In genomic region chr3:131108094-131108653, GRCm38 (mm10) we compare ENCODE assay signal across 10 mouse cellular contexts. TPM values are rescaled to one million over a fixed set of nuclear protein-coding genes. Genes with fewer than 3 reads are reported as not detected.
DNase-seq lines count a peak whose midpoint lies in the region; ATAC-seq lines count a peak whose summit lies in the region.
"Had no signal": no experiment of that assay in that cellular context is flagged by ENCODE, and none has a peak within 500 bp of the region (broad histone marks: within the 10 kb centered on the region; RNA-seq: fewer than 3 reads in every experiment).

No protein-coding gene starts in this region.

- H3K9me3 ChIP-seq in intestine, embryonic 14.5 days (ENCODE audit: control insufficient read depth, low read length): no peaks in the 10 kb centered on the region
- H3K9me3 ChIP-seq in intestine, embryonic 16.5 days (ENCODE audit: control insufficient read depth, low read length): no peaks in the 10 kb centered on the region
- no peaks in the 10 kb centered on the region for H3K9me3 ChIP-seq in embryonic facial prominence, embryonic 10.5 days
- H3K9me3 ChIP-seq in forebrain, embryonic 13.5 days (replicated peaks): no peaks in the 10 kb centered on the region
- H3K9me3 ChIP-seq in midbrain, embryonic 13.5 days: no peaks in the 10 kb centered on the region

- peaks cover 97% of the 10 kb centered on the region for H3K27me3 ChIP-seq in intestine, embryonic 14.5 days (replicated peaks; ENCODE audit: control insufficient read depth, insufficient read depth, low read length)
- H3K27me3 ChIP-seq in intestine, embryonic 16.5 days (replicated peaks; ENCODE audit: control insufficient read depth, insufficient read depth, low read length): peaks cover 86% of the 10 kb centered on the region
- peaks cover 67% of the 10 kb centered on the region for H3K27me3 ChIP-seq in embryonic facial prominence, embryonic 10.5 days (replicated peaks; ENCODE audit: low read depth, poor library complexity, severe bottlenecking)
- H3K27me3 ChIP-seq in forebrain, embryonic 13.5 days: peaks cover 60% of the 10 kb centered on the region
- peaks cover 39% of the 10 kb centered on the region for H3K27me3 ChIP-seq in midbrain, embryonic 13.5 days

- H3K27ac ChIP-seq in intestine, embryonic 14.5 days (ENCODE audit: low read depth): no peak overlapping the region
- H3K27ac ChIP-seq in intestine, embryonic 16.5 days (ENCODE audit: low read length): no peak overlapping the region
- H3K27ac ChIP-seq in embryonic facial prominence, embryonic 10.5 days (replicated peaks): no peak overlapping the region
- no peak overlapping the region for H3K27ac ChIP-seq in forebrain, embryonic 13.5 days
- H3K27ac ChIP-seq in midbrain, embryonic 13.5 days: peak overlapping the region; percentile 84

- no peak for ATAC-seq in intestine, embryonic 14.5 days (replicated peaks; ENCODE audit: low FRiP score, low TSS enrichment, low read depth)
- ATAC-seq in intestine, embryonic 16.5 days: no peak
- no peak for ATAC-seq in forebrain, embryonic 13.5 days
- no peak for ATAC-seq in midbrain, embryonic 13.5 days
- ATAC-seq: lung, postnatal 0 days had no signal

- no peaks in the 10 kb centered on the region for H3K36me3 ChIP-seq in intestine, embryonic 14.5 days (ENCODE audit: control insufficient read depth, insufficient read depth, low read length)
- H3K36me3 ChIP-seq in intestine, embryonic 16.5 days (ENCODE audit: control insufficient read depth, insufficient read depth, low read length): no peaks in the 10 kb centered on the region
- H3K36me3 ChIP-seq in embryonic facial prominence, embryonic 10.5 days (replicated peaks): no peaks in the 10 kb centered on the region
- H3K36me3 ChIP-seq in forebrain, embryonic 13.5 days (ENCODE audit: poor library complexity, severe bottlenecking): no peaks in the 10 kb centered on the region
- no peaks in the 10 kb centered on the region for H3K36me3 ChIP-seq in midbrain, embryonic 13.5 days

- WGBS in intestine, embryonic 14.5 days: 3% methylated on average over 9 of the region's 9 CpGs
- 3% methylated on average over 9 of the region's 9 CpGs for WGBS in intestine, embryonic 16.5 days
- under 1% methylated on average over 9 of the region's 9 CpGs for WGBS in embryonic facial prominence, embryonic 10.5 days
- WGBS in forebrain, embryonic 13.5 days: 1% methylated on average over 9 of the region's 9 CpGs
- 1% methylated on average over 9 of the region's 9 CpGs for WGBS in midbrain, embryonic 13.5 days

- DNase-seq in intestine, embryonic 14.5 days (ENCODE audit: low spot score): peak; percentile 64
- no peak for DNase-seq in embryonic facial prominence, embryonic 10.5 days (ENCODE audit: low spot score)
- DNase-seq in natural killer cell, adult 2 months (ENCODE audit: low spot score in 2 of 2): no peak
- DNase-seq in gastrocnemius, postnatal 25 days: no peak
- DNase-seq: cerebellum, adult 18-20 months had no signal

- no peak overlapping the region for H3K4me2 ChIP-seq in intestine, embryonic 14.5 days (ENCODE audit: low read length)
- no peak overlapping the region for H3K4me2 ChIP-seq in intestine, embryonic 16.5 days (ENCODE audit: low read depth, low read length)
- H3K4me2 ChIP-seq in forebrain, embryonic 13.5 days: peak overlapping the region; percentile 76
- H3K4me2 ChIP-seq in midbrain, embryonic 13.5 days (replicated peaks): peak overlapping the region; percentile 65

- peaks cover 27% of the 10 kb centered on the region for H3K4me1 ChIP-seq in intestine, embryonic 14.5 days (replicated peaks; ENCODE audit: control insufficient read depth, insufficient read depth, low read length)
- peaks cover 34% of the 10 kb centered on the region for H3K4me1 ChIP-seq in intestine, embryonic 16.5 days (ENCODE audit: control insufficient read depth, insufficient read depth, low read length)
- H3K4me1 ChIP-seq in embryonic facial prominence, embryonic 10.5 days: peaks cover 68% of the 10 kb centered on the region
- peaks cover 62% of the 10 kb centered on the region for H3K4me1 ChIP-seq in forebrain, embryonic 13.5 days
- peaks cover 76% of the 10 kb centered on the region for H3K4me1 ChIP-seq in midbrain, embryonic 13.5 days (replicated peaks)

- no peak overlapping the region for H3K9ac ChIP-seq in intestine, embryonic 14.5 days (ENCODE audit: low read length)
- H3K9ac ChIP-seq in intestine, embryonic 16.5 days (ENCODE audit: low read depth, low read length): no peak overlapping the region
- H3K9ac ChIP-seq in forebrain, embryonic 13.5 days: peak overlapping the region; percentile 49; the same call in 1 of the 2 replicates
- no peak overlapping the region for H3K9ac ChIP-seq in midbrain, embryonic 13.5 days (replicated peaks)

- no peak overlapping the region for H3K4me3 ChIP-seq in intestine, embryonic 14.5 days (ENCODE audit: low read depth, low read length)
- H3K4me3 ChIP-seq in intestine, embryonic 16.5 days (ENCODE audit: low read length): no peak overlapping the region
- H3K4me3 ChIP-seq in embryonic facial prominence, embryonic 10.5 days: peak overlapping the region; percentile 57
- H3K4me3 ChIP-seq in forebrain, embryonic 13.5 days: peak overlapping the region; percentile 43; the same call in 1 of the 2 replicates
- peak overlapping the region; percentile 41 for H3K4me3 ChIP-seq in midbrain, embryonic 13.5 days (replicated peaks)
- H3K4me3 ChIP-seq: myocyte had no signal

RNA-seq across cellular contexts. Expression of gene Lef1, which starts 2.1 kb away (rescaled TPM):
- polyA plus RNA-seq in intestine, embryonic 14.5 days (2014; fragmentation: Nextera tagmentation; extraction: Ambion mirVana): 0.69 and 0.71 TPM in 2 replicates
- polyA plus RNA-seq in intestine, embryonic 16.5 days (2015; fragmentation: Nextera tagmentation; extraction: Ambion mirVana): 0.28 and 0.31 TPM in 2 replicates
- 51.2 and 61.3 TPM in 2 replicates for polyA plus RNA-seq in embryonic facial prominence, embryonic 10.5 days (2016; fragmentation: Nextera tagmentation; extraction: Ambion mirVana)
- polyA plus RNA-seq in forebrain, embryonic 13.5 days (2015; fragmentation: Nextera tagmentation; extraction: Ambion mirVana): 24.8 and 27.6 TPM in 2 replicates
- 80.3 and 86.0 TPM in 2 replicates for polyA plus RNA-seq in midbrain, embryonic 13.5 days (2015; fragmentation: Nextera tagmentation; extraction: Ambion mirVana)
- total RNA-seq in gastrocnemius, postnatal 25 days (2021): under 1 TPM; 0.13 to 0.35 TPM

Comparison
In these comparisons a context has a peak if more than half of its experiments do, and no peak if none do; other contexts are left out.
1. H3K4me2 ChIP-seq: peak in forebrain, embryonic 13.5 days (single experiment) and midbrain, embryonic 13.5 days (single experiment); none in intestine, embryonic 14.5 days (single experiment) and intestine, embryonic 16.5 days (single experiment).
2. H3K4me3 ChIP-seq: peak in embryonic facial prominence, embryonic 10.5 days (single experiment), forebrain, embryonic 13.5 days (single experiment) and midbrain, embryonic 13.5 days (single experiment); none in intestine, embryonic 14.5 days (single experiment) and intestine, embryonic 16.5 days (single experiment).
3. RNA of gene Lef1, which starts 2.1 kb away (polyA plus RNA-seq): 80.3 to 86.0 TPM in midbrain, embryonic 13.5 days, 51.2 to 61.3 TPM in embryonic facial prominence, embryonic 10.5 days and 24.8 to 27.6 TPM in forebrain, embryonic 13.5 days; 0.69 to 0.71 TPM in intestine, embryonic 14.5 days and 0.28 to 0.31 TPM in intestine, embryonic 16.5 days; every median in the first group is over 10 times any median in the second.